Mouse (Mus musculus) MEL (cell line): ENCODE measurements around the gene Crybb1. TPM values are rescaled to one million over a fixed set of nuclear protein-coding genes. Genes with fewer than 3 reads are reported as not detected.
A peak's percentile ranks its signal among the peaks of the same experiment; 100 is the strongest.

Experiments
- DNase-seq: peaks from one replicate; pipeline ENCODE4 v3.0.0; 2011; ENCODE audit warnings: low read depth, low spot score
- H3K27ac ChIP-seq: 2 replicates; pipeline ENCODE4 v1.5.1; 2012; ENCODE audit warnings: low read depth, mild to moderate bottlenecking, control low read depth, low read length, moderate library complexity; ENCODE audit not compliant: control insufficient read depth
- H3K27me3 ChIP-seq, 2 experiments: fragments of 150-350 bp in 1 of 2; sonication (generic) in 1 of 2; 2 replicates each; pipeline ENCODE4 v1.6.1; 2012; ENCODE audit warnings: low read length in 2 of 2, mild to moderate bottlenecking in 2 of 2, improper control_type of control experiment in 1 of 2, moderate library complexity in 1 of 2; ENCODE audit not compliant: insufficient read depth in 2 of 2, control insufficient read depth in 1 of 2
- H3K36me3 ChIP-seq, 2 experiments: 2 replicates each; pipeline ENCODE4 v1.6.1; 2012 to 2014; ENCODE audit warnings: low read length in 2 of 2, improper control_type of control experiment in 1 of 2, inconsistent platforms in 1 of 2, mild to moderate bottlenecking in 1 of 2; ENCODE audit not compliant: insufficient read depth in 2 of 2, control insufficient read depth in 1 of 2
- H3K4me1 ChIP-seq, 2 experiments: fragments of 150-350 bp in 1 of 2; sonication (generic) in 1 of 2; 2 replicates each; pipeline ENCODE4 v1.6.1; 2012; ENCODE audit warnings: low read length in 2 of 2, improper control_type of control experiment in 1 of 2, mild to moderate bottlenecking in 1 of 2; ENCODE audit not compliant: insufficient read depth in 2 of 2, control insufficient read depth in 1 of 2
- H3K4me3 ChIP-seq, 2 experiments: fragments of 150-350 bp in 1 of 2; sonication (generic) in 1 of 2; 2 replicates each; pipeline ENCODE4 v1.5.1; 2012; ENCODE audit warnings: low read depth in 2 of 2, low read length in 2 of 2, mild to moderate bottlenecking in 2 of 2, moderate library complexity in 2 of 2, control low read depth in 1 of 2, improper control_type of control experiment in 1 of 2; ENCODE audit not compliant: control insufficient read depth in 1 of 2, insufficient read depth in 1 of 2
- H3K79me2 ChIP-seq: 2 replicates; pipeline ENCODE4 v1.6.1; 2012; ENCODE audit warnings: mild to moderate bottlenecking, low read length, moderate library complexity; ENCODE audit not compliant: control insufficient read depth, poor library complexity, insufficient read depth
- H3K9ac ChIP-seq: 2 replicates; pipeline ENCODE4 v1.6.1; 2012; ENCODE audit warnings: low read depth, mild to moderate bottlenecking, control low read depth, low read length, moderate library complexity; ENCODE audit not compliant: control insufficient read depth, poor library complexity, severe bottlenecking
- H3K9me3 ChIP-seq: fragments of 150-350 bp; sonication (generic); replicated peaks from 2 replicates; pipeline ENCODE4 v1.6.1; 2012; ENCODE audit warnings: mild to moderate bottlenecking, low read length, improper control_type of control experiment, moderate library complexity; ENCODE audit not compliant: insufficient read depth
- CHD1 ChIP-seq: IDR thresholded peaks from 2 replicates; pipeline ENCODE4 v1.6.1; 2012; ENCODE audit warnings: low read depth, mild to moderate bottlenecking, inconsistent platforms, low read length, improper control_type of control experiment
- CHD2 ChIP-seq: IDR thresholded peaks from 2 replicates; pipeline ENCODE4 v1.6.1; 2011; ENCODE audit warnings: low read length, improper control_type of control experiment
- CTCF ChIP-seq, 3 experiments: IDR thresholded peaks in 2 of 3; conservative IDR thresholded peaks in 1 of 3; 2 replicates each; pipeline ENCODE4 v1.5.1; 2011 to 2012; ENCODE audit warnings: low read length in 3 of 3, low read depth in 2 of 3, mild to moderate bottlenecking in 2 of 3, improper control_type of control experiment in 1 of 3, inconsistent platforms in 1 of 3, mixed read lengths in 1 of 3, moderate library complexity in 1 of 3; ENCODE audit not compliant: control insufficient read depth in 1 of 3, insufficient read depth in 1 of 3, poor library complexity in 1 of 3, severe bottlenecking in 1 of 3
- E2F4 ChIP-seq: IDR thresholded peaks from 2 replicates; pipeline ENCODE4 v1.6.1; 2011; ENCODE audit warnings: low read depth, low read length, improper control_type of control experiment, borderline replicate concordance
- ELF1 ChIP-seq: IDR thresholded peaks from 2 replicates; pipeline ENCODE4 v1.6.1; 2014; ENCODE audit warnings: low read depth, mild to moderate bottlenecking, inconsistent platforms, low read length, improper control_type of control experiment, moderate library complexity
- ETS1 ChIP-seq: IDR thresholded peaks from 2 replicates; pipeline ENCODE4 v1.6.1; 2012; ENCODE audit warnings: low read depth, mild to moderate bottlenecking, inconsistent platforms, low read length, improper control_type of control experiment, moderate library complexity
- GABPA ChIP-seq: IDR thresholded peaks from 2 replicates; pipeline ENCODE4 v1.6.1; 2012; ENCODE audit warnings: low read depth, mild to moderate bottlenecking, inconsistent platforms, low read length, improper control_type of control experiment, moderate library complexity
- GATA1 ChIP-seq: IDR thresholded peaks from 2 replicates; pipeline ENCODE4 v1.6.1; 2011; ENCODE audit warnings: low read depth, low read length, improper control_type of control experiment
- JUND ChIP-seq: IDR thresholded peaks from 2 replicates; pipeline ENCODE4 v1.6.1; 2011; ENCODE audit warnings: low read depth, mild to moderate bottlenecking, improper control_type of control experiment, low read length
- KAT2A ChIP-seq: conservative IDR thresholded peaks from 2 replicates; pipeline ENCODE4 v1.6.1; 2012; ENCODE audit warnings: low read depth, low read length, improper control_type of control experiment, inconsistent platforms
- MAFK ChIP-seq: IDR thresholded peaks from 2 replicates; pipeline ENCODE4 v1.6.1; 2011; ENCODE audit warnings: low read depth, mild to moderate bottlenecking, low read length, improper control_type of control experiment, borderline replicate concordance
- MAX ChIP-seq: IDR thresholded peaks from 2 replicates; pipeline ENCODE4 v1.6.1; 2011; ENCODE audit warnings: low read length, improper control_type of control experiment
- MEF2A ChIP-seq: IDR thresholded peaks from 2 replicates; pipeline ENCODE4 v1.6.1; 2014; ENCODE audit warnings: low read depth, mild to moderate bottlenecking, inconsistent platforms, low read length, improper control_type of control experiment; ENCODE audit not compliant: poor library complexity, insufficient replicate concordance, severe bottlenecking; ENCODE audit errors: extremely low read depth
- MXI1 ChIP-seq: IDR thresholded peaks from 2 replicates; pipeline ENCODE4 v1.6.1; 2011; ENCODE audit warnings: mild to moderate bottlenecking, low read depth, low read length, improper control_type of control experiment
- NELFE ChIP-seq: IDR thresholded peaks from 2 replicates; pipeline ENCODE4 v1.6.1; 2011; ENCODE audit warnings: low read depth, low read length, improper control_type of control experiment
- NRF1 ChIP-seq: IDR thresholded peaks from 2 replicates; pipeline ENCODE4 v1.6.1; 2014; ENCODE audit warnings: low read depth, mild to moderate bottlenecking, inconsistent platforms, low read length, improper control_type of control experiment, moderate library complexity; ENCODE audit not compliant: poor library complexity, insufficient read depth, severe bottlenecking
- POLR2AphosphoS2 ChIP-seq: IDR thresholded peaks from 2 replicates; pipeline ENCODE4 v1.6.1; 2011; ENCODE audit warnings: low read length, improper control_type of control experiment
- POLR2AphosphoS5 ChIP-seq: IDR thresholded peaks from 2 replicates; pipeline ENCODE4 v1.6.1; 2012; ENCODE audit warnings: low read depth, borderline replicate concordance, mild to moderate bottlenecking, inconsistent platforms, low read length, moderate library complexity, mixed read lengths
- RAD21 ChIP-seq: IDR thresholded peaks from 2 replicates; pipeline ENCODE4 v1.6.1; 2011; ENCODE audit warnings: mild to moderate bottlenecking, low read depth, low read length, improper control_type of control experiment
- RCOR1 ChIP-seq: IDR thresholded peaks from 2 replicates; pipeline ENCODE4 v1.6.1; 2012; ENCODE audit warnings: low read depth, mild to moderate bottlenecking, inconsistent platforms, low read length, improper control_type of control experiment
- SIN3A ChIP-seq: IDR thresholded peaks from 2 replicates; pipeline ENCODE4 v1.6.1; 2012; ENCODE audit warnings: low read length, improper control_type of control experiment, inconsistent platforms
- SMC3 ChIP-seq: IDR thresholded peaks from 2 replicates; pipeline ENCODE4 v1.6.1; 2011; ENCODE audit warnings: low read depth, low read length, improper control_type of control experiment
- TAL1 ChIP-seq: IDR thresholded peaks from 2 replicates; pipeline ENCODE4 v1.6.1; 2012; ENCODE audit warnings: mild to moderate bottlenecking, inconsistent platforms, low read length, moderate library complexity, mixed read lengths
- TCF12 ChIP-seq: IDR thresholded peaks from 2 replicates; pipeline ENCODE4 v1.6.1; 2014; ENCODE audit warnings: low read depth, mild to moderate bottlenecking, inconsistent platforms, low read length, improper control_type of control experiment, moderate library complexity
- UBTF ChIP-seq: IDR thresholded peaks from 2 replicates; pipeline ENCODE4 v1.6.1; 2012; ENCODE audit warnings: low read depth, mild to moderate bottlenecking, inconsistent platforms, low read length, improper control_type of control experiment, moderate library complexity, borderline replicate concordance; ENCODE audit not compliant: insufficient read depth
- USF2 ChIP-seq, 2 experiments: IDR thresholded peaks; 2 replicates each; pipeline ENCODE4 v1.6.1; 2011 to 2012; ENCODE audit warnings: improper control_type of control experiment in 2 of 2, low read length in 2 of 2, borderline replicate concordance in 1 of 2, inconsistent platforms in 1 of 2, low read depth in 1 of 2, mild to moderate bottlenecking in 1 of 2; ENCODE audit not compliant: insufficient read depth in 1 of 2
- ZC3H11A ChIP-seq: IDR thresholded peaks from 2 replicates; pipeline ENCODE4 v1.6.1; 2012; ENCODE audit warnings: low read depth, mild to moderate bottlenecking, inconsistent platforms, low read length, improper control_type of control experiment
- ZKSCAN1 ChIP-seq: IDR thresholded peaks from 2 replicates; pipeline ENCODE4 v1.6.1; 2012; ENCODE audit warnings: low read depth, mild to moderate bottlenecking, inconsistent platforms, low read length, improper control_type of control experiment, moderate library complexity
- polyA plus RNA-seq, 2 experiments: library from polyadenylated mRNA; stranded (reverse) in 1 of 2; unstranded in 1 of 2; fragments of >175 nt in 1 of 2; fragments of >200 nt in 1 of 2; gene quantifications; 2 replicates each; pipeline versions ENCODE4 v1.2.1 to v1.2.4; 2012; ENCODE audit warnings: low replicate concordance in 2 of 2, low read depth in 1 of 2; ENCODE audit not compliant: insufficient read length in 2 of 2, insufficient read depth in 1 of 2, missing spikeins in 1 of 2
- total RNA-seq: library from RNA; depleted of rRNA; stranded (reverse); fragments of 300-350 nt; gene quantifications from 2 replicates; pipeline ENCODE4 v1.2.3, GENCODE M21; 2012

Crybb1 gene
- total and polyA plus RNA-seq, 3 experiments: 0.24 to 0.27 TPM; not detected in 1

GRCm38 (mm10) chr5:112208321-112208720 lies 47.3 kb upstream of the Crybb1 start:
- no peak for TF ChIP-seq ELF1
- no peak for TF ChIP-seq NRF1
- TF ChIP-seq CHD1: no peak
- no peak for TF ChIP-seq POLR2AphosphoS2
- TF ChIP-seq TAL1: no peak
- no peak for TF ChIP-seq NELFE
- TF ChIP-seq RCOR1: no peak
- Histone ChIP-seq H3K9ac (no peak overlapping the region), H3K79me2 (no peaks in the 10 kb centered on the region), H3K36me3 (no peaks in the 10 kb centered on the region), H3K4me1 (no peaks in the 10 kb centered on the region), H3K4me3 (no peak overlapping the region), H3K27ac (no peak overlapping the region), H3K27me3 (no peaks in the 10 kb centered on the region), H3K9me3 (no peaks in the 10 kb centered on the region)
- DNase-seq: no peak

DNA sequence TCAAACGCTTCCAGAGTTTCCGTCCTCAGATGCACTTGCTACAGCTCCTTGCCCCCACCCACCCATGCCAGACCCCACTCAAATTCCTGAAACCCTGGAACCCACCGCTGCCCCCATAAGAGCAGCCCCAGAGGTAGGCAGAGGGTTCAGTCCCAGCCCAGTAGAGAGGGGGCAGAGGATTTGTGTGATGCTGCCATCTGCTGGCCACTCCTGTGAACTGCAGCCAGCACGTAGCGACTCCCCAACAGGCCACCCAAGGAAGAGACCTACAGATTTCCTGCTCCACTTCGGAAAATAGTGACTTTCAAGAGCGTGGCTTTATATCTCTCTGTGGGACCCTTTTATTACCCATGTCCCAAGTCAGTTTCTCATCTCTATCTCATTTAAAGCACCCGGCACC lies 45.5 kb upstream of the Crybb1 start:
- peak; percentile 52 for DNase-seq

More for the DNA sequence above, 45.5 kb upstream of the Crybb1 start:
- Histone ChIP-seq H3K27ac (no peak overlapping the region), H3K4me3 (no peak overlapping the region), H3K79me2 (no peaks in the 10 kb centered on the region), H3K36me3 (no peaks in the 10 kb centered on the region), H3K27me3 (no peaks in the 10 kb centered on the region), H3K4me1 (no peaks in the 10 kb centered on the region), H3K9me3 (no peaks in the 10 kb centered on the region), H3K9ac (no peak overlapping the region)
- no peak for TF ChIP-seq JUND
- TF ChIP-seq RAD21: peak; percentile 64
- TF ChIP-seq TCF12: no peak
- TF ChIP-seq RCOR1: no peak
- TF ChIP-seq USF2 (IDR thresholded peaks at IDR 0.05; ENCODE audit: borderline replicate concordance in 1 of 2, insufficient read depth in 1 of 2, low read depth in 1 of 2, low read length in 2 of 2): no peak
- TF ChIP-seq ZC3H11A: peak; percentile 41
- no peak for TF ChIP-seq GABPA
- TF ChIP-seq NELFE: no peak
- no peak for TF ChIP-seq POLR2AphosphoS2
- no peak for TF ChIP-seq ETS1
- TF ChIP-seq NRF1: no peak
- no peak for TF ChIP-seq MAX
- no peak for TF ChIP-seq TAL1
- TF ChIP-seq CTCF (IDR thresholded peaks at IDR 0.05 in 2 of 3, conservative IDR thresholded peaks at IDR 0.05 in 1 of 3; ENCODE audit: control insufficient read depth in 1 of 3, insufficient read depth in 1 of 3, low read depth in 2 of 3, low read length in 3 of 3, poor library complexity in 1 of 3, severe bottlenecking in 1 of 3): peak; percentile 75 to 96 (median 95)
- no peak for TF ChIP-seq MXI1
- TF ChIP-seq MEF2A: no peak
- TF ChIP-seq GATA1: no peak
- TF ChIP-seq ELF1: no peak
- TF ChIP-seq ZKSCAN1: no peak
- TF ChIP-seq POLR2AphosphoS5: no peak
- TF ChIP-seq KAT2A: no peak
- TF ChIP-seq CHD1: no peak
- no peak for TF ChIP-seq CHD2
- peak; percentile 65 for TF ChIP-seq SMC3
- TF ChIP-seq SIN3A: no peak
- no peak for TF ChIP-seq UBTF
- TF ChIP-seq MAFK: no peak
- TF ChIP-seq E2F4: no peak
